Mouse (Mus musculus) kidney, adult 2 months (tissue): ENCODE data around the gene Sh3gl1. TPM values are rescaled to one million over a fixed set of nuclear protein-coding genes. Genes with fewer than 3 reads are reported as not detected.

Source experiments
- DNase-seq: peaks from one replicate; pipeline ENCODE4 v3.0.0; 2021
- H3K27ac ChIP-seq: fragments of 200-500 bp; 2 replicates; pipeline ENCODE4 v1.5.1; 2012; ENCODE audit warnings: low read depth, low read length, control low read depth, inconsistent platforms; ENCODE audit not compliant: insufficient read depth
- H3K27me3 ChIP-seq: fragments of 200-500 bp; replicated peaks from 2 replicates; pipeline ENCODE4 v1.6.1; 2012; ENCODE audit warnings: mild to moderate bottlenecking, moderate library complexity, low read length, inconsistent platforms; ENCODE audit not compliant: control insufficient read depth, insufficient read depth
- H3K36me3 ChIP-seq: fragments of 200-500 bp; 2 replicates; pipeline ENCODE4 v1.6.1; 2012; ENCODE audit warnings: mild to moderate bottlenecking, moderate library complexity, low read length, inconsistent platforms; ENCODE audit not compliant: control insufficient read depth, insufficient read depth
- H3K4me1 ChIP-seq: fragments of 200-500 bp; 2 replicates; pipeline ENCODE4 v1.6.1; 2011; ENCODE audit warnings: low read length; ENCODE audit not compliant: control insufficient read depth, insufficient read depth
- H3K4me3 ChIP-seq: fragments of 200-500 bp; 2 replicates; pipeline ENCODE4 v1.5.1; 2011; ENCODE audit warnings: mild to moderate bottlenecking, low read depth, low read length, control low read depth; ENCODE audit not compliant: insufficient read depth
- CTCF ChIP-seq: fragments of 200-500 bp; conservative IDR thresholded peaks from 2 replicates; pipeline ENCODE4 v1.5.1; 2011; ENCODE audit warnings: low read depth, mild to moderate bottlenecking, control low read depth, low read length, moderate library complexity, mixed read lengths; ENCODE audit not compliant: insufficient read depth, insufficient read length
- POLR2A ChIP-seq: fragments of 200-500 bp; IDR thresholded peaks from one replicate; pipeline ENCODE4 v1.6.1; 2011; ENCODE audit warnings: low read depth, low read length, control low read depth
- WGBS: fragments of 180-500 bp; shearing (Covaris S2); methylation state at CpG from one replicate; pipeline ENCODE4 v1.1.7; 2018; 5-methylcytosine and 5-hydroxymethylcytosine counted together
- polyA plus RNA-seq: library from polyadenylated mRNA; depleted of rRNA; stranded (reverse); fragments of >200 nt; gene quantifications from 2 replicates; pipeline ENCODE4 v1.2.3, GENCODE M21; 2012

Sh3gl1 gene
- polyA plus RNA-seq, 1 experiment, result 48.7 TPM

- 88% methylated on average over 7 of the region's 7 CpGs for WGBS
- Histone ChIP-seq H3K4me3 (no peak overlapping the region), H3K36me3 (no peaks in the 10 kb centered on the region), H3K27ac (no peak overlapping the region), H3K4me1 (no peaks in the 10 kb centered on the region), H3K27me3 (no peaks in the 10 kb centered on the region)
- TF ChIP-seq CTCF, result no peak
- no peak for TF ChIP-seq POLR2A
- no peak for DNase-seq
Measured at GRCm38 (mm10) chr17:56062081-56062480, 25.6 kb upstream of the Sh3gl1 start.

DNA sequence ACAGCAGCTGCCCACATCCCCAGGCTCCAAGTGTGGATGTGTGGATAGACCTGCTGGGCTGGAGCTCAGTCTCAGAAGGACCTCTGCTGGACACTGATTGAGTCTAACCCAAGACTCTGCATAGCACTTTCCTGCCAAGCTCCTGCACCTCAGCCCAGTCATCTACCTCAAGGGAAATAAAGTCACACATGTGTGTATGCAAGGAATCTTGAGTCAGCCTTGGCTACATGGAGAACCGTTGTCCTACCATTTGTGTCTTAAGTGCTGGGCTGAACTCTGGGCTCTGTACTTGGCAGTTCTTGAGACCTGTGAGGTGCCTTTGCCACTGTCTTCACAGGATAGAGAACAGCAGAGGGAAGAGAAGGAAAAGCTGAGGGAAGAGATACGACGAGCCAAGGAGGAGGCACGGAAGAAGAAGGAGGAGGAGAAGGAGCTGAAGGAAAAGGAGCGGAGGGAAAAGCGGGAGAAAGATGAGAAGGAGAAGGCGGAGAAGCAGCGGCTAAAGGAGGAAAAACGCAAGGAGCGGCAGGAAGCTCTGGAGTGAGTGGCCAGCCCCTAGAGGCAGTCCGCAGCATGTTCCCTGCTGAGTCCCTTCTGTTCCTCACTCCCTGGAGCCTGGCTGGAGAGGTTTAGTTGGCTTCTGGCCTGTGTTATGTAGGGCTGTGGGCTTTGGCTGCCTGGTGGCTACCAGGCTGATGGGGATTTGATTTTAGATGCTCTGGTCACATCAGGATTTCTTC lies 21.1 kb upstream of the Sh3gl1 start:
- no peaks in the 10 kb centered on the region for H3K4me1 ChIP-seq
- H3K27me3 ChIP-seq, result no peaks in the 10 kb centered on the region
- DNase-seq, result no peak
- WGBS, result 89% methylated on average over 11 of the region's 11 CpGs
- H3K36me3 ChIP-seq, result no peaks in the 10 kb centered on the region
- no peak overlapping the region for H3K4me3 ChIP-seq
- H3K27ac ChIP-seq, result no peak overlapping the region
- TF ChIP-seq CTCF (0 out of 2 replicates have a peak, but pooled peaks have one; percentile 17), POLR2A (no peak)

DNA sequence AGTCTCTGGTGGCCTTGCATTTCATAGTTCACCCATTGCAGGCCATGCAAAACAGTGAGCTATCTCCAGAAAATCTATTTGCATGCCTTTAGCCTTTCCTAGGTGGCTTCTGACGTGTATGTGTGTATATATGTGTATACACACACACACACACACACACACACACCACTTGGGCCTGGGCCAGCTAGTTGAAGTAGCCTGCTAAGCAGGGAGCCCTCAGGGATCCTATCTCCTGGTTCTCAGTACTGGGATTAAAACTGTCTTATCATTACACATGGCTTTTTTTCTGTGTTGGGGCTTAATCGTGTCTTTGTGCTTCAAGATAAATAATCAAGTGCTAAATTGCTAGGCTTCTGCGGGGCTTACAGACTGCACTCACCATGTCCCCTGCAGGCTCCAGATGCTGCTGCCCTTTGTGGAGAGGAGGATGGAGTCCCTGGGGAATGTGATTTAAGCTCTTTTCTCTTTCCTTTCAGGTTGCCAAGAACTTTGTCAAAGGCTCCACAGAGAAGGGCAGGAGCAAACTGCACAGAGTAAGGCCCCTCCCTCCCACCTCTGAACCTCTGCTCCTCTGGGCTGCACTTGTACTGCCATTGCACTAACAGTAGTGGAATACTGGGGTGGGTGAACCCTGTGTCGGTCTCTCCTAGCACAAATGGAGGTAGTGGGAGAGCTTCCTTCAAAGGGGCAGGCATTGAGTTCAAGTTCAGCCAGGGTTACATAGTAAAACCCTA lies 19.7 kb upstream of the Sh3gl1 start:
- DNase-seq, result no peak
- no peak overlapping the region for H3K27ac ChIP-seq
- H3K27me3 ChIP-seq, result no peaks in the 10 kb centered on the region
- no peak for TF ChIP-seq CTCF
- TF ChIP-seq POLR2A, result no peak
- H3K4me1 ChIP-seq, result no peaks in the 10 kb centered on the region
- no peaks in the 10 kb centered on the region for H3K36me3 ChIP-seq
- 67% methylated on average over 4 of the region's 4 CpGs for WGBS
- H3K4me3 ChIP-seq, result no peak overlapping the region

DNA sequence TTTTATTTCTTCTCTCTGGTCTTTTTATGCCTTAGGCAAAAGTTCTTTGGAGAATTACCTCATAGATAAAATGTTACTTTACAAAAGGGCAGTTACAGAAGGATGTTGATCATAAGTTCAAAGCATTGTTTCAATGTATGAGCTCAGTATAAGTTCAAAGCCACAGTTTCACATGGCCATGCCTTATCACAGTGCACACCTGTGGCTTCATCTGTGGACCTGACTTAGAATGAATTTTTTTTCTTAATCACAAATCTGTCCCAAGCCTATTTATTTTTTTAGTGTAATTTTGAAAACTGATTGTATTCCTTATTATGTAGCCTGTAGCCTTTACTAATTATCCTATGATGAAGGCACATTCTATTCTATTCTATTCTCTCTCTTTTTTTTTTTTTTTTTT lies 18.5 kb upstream of the Sh3gl1 start:
- Histone ChIP-seq H3K27me3 (no peaks in the 10 kb centered on the region), H3K4me1 (no peaks in the 10 kb centered on the region), H3K27ac (no peak overlapping the region), H3K4me3 (no peak overlapping the region), H3K36me3 (no peaks in the 10 kb centered on the region)
- DNase-seq, result no peak
- TF ChIP-seq CTCF (no peak), POLR2A (no peak)

DNA sequence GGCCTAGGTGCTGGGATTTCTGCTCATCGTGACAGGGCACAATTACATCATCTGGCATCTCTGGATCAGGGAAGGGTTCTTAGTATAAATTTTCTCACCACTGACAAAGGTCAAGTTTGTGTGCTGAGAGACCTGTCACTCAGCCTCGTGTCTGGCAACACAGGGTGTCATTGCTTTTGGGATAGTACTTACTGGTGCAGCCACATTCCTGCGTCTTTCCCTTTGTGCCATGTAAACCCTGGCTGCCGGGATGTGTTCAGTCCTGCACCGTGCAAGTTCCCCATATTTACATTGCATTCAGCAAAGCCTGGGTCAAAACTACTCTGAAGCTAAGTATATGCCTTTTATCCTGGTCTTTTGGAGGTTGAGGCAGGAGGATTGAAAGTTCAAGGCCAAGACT lies 14.9 kb upstream of the Sh3gl1 start:
- no peak for DNase-seq
- no peaks in the 10 kb centered on the region for H3K27me3 ChIP-seq
- no peak overlapping the region for H3K4me3 ChIP-seq
- no peaks in the 10 kb centered on the region for H3K36me3 ChIP-seq
- TF ChIP-seq CTCF (no peak), POLR2A (no peak)
- WGBS, result 75% methylated on average over 5 of the region's 5 CpGs
- H3K27ac ChIP-seq, result no peak overlapping the region
- H3K4me1 ChIP-seq, result no peaks in the 10 kb centered on the region

DNA sequence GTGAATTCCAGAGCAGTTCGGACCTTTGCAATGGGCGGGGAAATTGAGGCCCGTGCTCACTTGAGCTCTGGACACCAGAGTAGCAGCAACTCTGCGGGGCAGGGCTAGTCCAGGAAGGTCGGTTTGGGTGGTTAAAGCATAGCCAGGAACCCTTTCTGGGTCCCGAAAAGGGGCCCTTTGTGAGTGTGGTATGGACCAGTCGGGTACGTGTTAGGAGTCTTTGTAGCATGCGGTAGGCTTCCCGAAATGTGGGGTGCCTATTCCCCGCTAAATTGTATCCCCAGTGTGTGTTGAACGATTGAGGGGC lies 4.4 kb upstream of the Sh3gl1 start:
- Histone ChIP-seq H3K27me3 (no peaks in the 10 kb centered on the region), H3K36me3 (no peaks in the 10 kb centered on the region), H3K4me1 (no peaks in the 10 kb centered on the region; the same call in 1 of the 2 replicates), H3K4me3 (peak overlapping the region; percentile 40; the same call in 1 of the 2 replicates), H3K27ac (no peak overlapping the region)
- no peak for DNase-seq
- WGBS, result under 1% methylated on average over 12 of the region's 12 CpGs
- TF ChIP-seq POLR2A (no peak), CTCF (no peak)

DNA sequence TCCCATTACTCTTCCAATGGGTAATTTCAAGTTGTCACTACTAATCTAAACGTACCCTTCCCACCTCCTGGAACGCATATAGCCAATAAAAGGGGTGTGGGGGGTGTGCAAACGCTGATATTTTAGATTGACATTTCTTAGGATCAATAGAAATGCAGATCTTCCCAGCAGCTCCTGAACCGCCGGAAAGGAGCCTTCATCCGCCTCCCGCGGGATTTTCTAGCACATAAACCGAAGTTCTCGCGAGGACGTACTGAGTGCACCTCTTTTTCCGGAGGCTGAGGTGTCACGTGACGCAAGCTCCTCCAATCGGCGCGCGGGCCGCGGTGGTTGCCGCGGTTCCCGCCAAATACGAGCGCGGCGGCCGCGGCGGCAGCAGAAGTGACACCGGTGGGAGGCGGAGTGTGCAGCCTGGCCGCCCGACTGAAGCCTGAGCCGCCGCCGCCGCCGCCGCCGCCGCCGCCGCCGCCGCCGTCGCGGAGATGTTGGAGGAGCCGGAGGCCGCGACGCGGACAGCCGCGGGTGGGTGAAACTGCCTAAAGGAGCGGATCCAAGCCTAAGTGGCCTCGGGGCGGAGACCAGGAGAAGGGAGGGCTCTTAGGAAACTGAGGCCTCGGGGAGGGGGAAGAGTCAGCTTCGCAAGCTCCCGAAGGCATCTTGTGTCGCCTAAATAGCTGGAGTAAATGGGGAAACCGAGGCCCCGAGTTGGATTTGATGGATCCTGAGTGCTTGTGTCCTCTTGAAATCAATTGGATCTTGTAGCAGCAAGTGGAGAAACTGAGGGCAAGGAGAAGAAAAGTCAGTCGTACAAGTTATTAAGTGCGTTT lies 3.8 kb upstream of the Sh3gl1 start, which contains the start of gene Chaf1a:
TSS of gene Chaf1a (plus strand) at position 410 of the 827 bp plus-strand sequence.
- under 1% methylated on average over 68 of the region's 68 CpGs for WGBS
- peak; percentile 99 for DNase-seq

More for the DNA sequence above, 3.8 kb upstream of the Sh3gl1 start, which contains the start of gene Chaf1a:
- Histone ChIP-seq H3K36me3 (no peaks in the 10 kb centered on the region), H3K27me3 (no peaks in the 10 kb centered on the region), H3K27ac (no peak within 1 kb of the TSS), H3K4me3 (peak within 1 kb of the TSS; percentile 40), H3K4me1 (peaks cover under 1% of the 10 kb centered on the region; the same call in 1 of the 2 replicates)
- no peak for TF ChIP-seq CTCF
- no peak for TF ChIP-seq POLR2A
